Mouse (Mus musculus) CD4-positive, CD25-positive, alpha-beta regulatory T cell, adult 9 weeks (primary cell): Measurements from ENCODE around the gene Olfr214. TPM values are rescaled to one million over a fixed set of nuclear protein-coding genes. Genes with fewer than 3 reads are reported as not detected.

Experiments used
- polyA plus RNA-seq: library from polyadenylated mRNA; unstranded; fragments of 100-300 nt; shearing (Covaris generic); gene quantifications from one replicate; pipeline ENCODE4 v1.2.1, GENCODE M21; 2017

The Olfr214 gene
- polyA plus RNA-seq = not detected

DNA sequence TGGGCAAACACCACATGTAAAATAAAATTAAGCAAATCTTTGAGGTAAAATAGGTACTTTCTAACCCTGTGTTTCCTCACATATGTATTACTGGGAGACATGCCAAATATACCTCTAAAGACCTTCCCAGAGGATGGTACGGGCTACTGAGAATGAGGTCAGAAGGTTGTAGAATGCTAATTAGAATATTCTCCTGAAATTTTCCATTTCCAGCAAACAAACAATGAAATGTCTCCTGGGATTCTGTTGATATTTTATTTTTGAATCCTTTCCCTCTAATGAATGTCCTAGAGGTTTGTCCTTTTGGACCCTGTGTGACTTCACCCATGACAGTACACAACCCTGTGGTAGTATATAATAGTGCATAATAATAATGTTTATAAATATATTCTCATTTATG, at the start of gene Olfr214:
TSS of gene Olfr214 (plus strand) at position 301 of the 400 bp plus-strand sequence.

GRCm38 (mm10) chr6:116506302-116507003, 47.6 kb upstream of the Olfr214 start, which contains the start of gene Olfr212:
TSS of gene Olfr212 (plus strand) at chr6:116506516.

GRCm38 (mm10) chr6:116538156-116538555, 15.9 kb upstream of the Olfr214 start, which contains the start of gene Olfr213:
TSS of gene Olfr213 (plus strand) at chr6:116538456.

DNA sequence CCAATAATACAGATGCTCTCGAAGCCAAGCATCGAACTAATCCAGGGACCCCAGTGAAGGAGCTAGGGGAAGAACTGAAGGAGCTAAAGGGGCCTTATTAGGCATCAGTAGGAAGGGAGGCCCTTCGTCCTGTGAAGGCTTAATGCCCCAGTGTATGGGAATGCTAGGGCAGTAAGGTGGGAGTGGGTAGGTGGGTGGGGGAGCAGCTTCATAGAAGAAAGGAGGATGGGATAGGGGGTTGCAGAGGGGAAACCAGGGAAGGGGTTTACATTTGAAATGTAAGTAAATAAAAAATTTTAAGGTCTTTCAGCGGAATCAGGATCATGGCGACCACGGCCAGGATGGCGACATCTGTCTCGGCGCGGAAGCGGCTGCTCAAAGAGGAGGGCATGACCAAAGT, 3.2 kb upstream of the Olfr214 start, which contains the start of gene Gm5580:
TSS of gene Gm5580 (plus strand) at position 301 of the 400 bp plus-strand sequence.

GRCm38 (mm10) chr6:116584095-116584494, 30.1 kb downstream of the Olfr214 start, which contains the start of gene Olfr215:
TSS of gene Olfr215 (minus strand) at chr6:116584195.

Other genes starting within 250 kb of the Olfr214 start
- 0.45 TPM for gene March8, start 216.2 kb upstream of the Olfr214 start, polyA plus RNA-seq
- not detected for gene Alox5, start 93.1 kb upstream of the Olfr214 start, polyA plus RNA-seq
- not detected for gene Olfr211, start 65.1 kb upstream of the Olfr214 start, polyA plus RNA-seq
- gene Olfr212, start 47.7 kb upstream of the Olfr214 start, polyA plus RNA-seq = not detected
- gene Olfr213, start 15.8 kb upstream of the Olfr214 start, polyA plus RNA-seq = not detected
- gene Gm5580, start 3.1 kb upstream of the Olfr214 start, polyA plus RNA-seq = 0.35 TPM
- not detected for gene Olfr215, start 30.0 kb downstream of the Olfr214 start, polyA plus RNA-seq
- gene Zfp422, start 74.8 kb downstream of the Olfr214 start, polyA plus RNA-seq = 45.2 TPM
- not detected for gene Depp1, start 96.4 kb downstream of the Olfr214 start, polyA plus RNA-seq
- 1.8 TPM for gene Rassf4, start 119.7 kb downstream of the Olfr214 start, polyA plus RNA-seq
- gene Tmem72, start 162.7 kb downstream of the Olfr214 start, polyA plus RNA-seq = 0.01 TPM